Mouse (Mus musculus) CD4-positive, CD25-positive, alpha-beta regulatory T cell (primary cell): Measurements from ENCODE around the gene Vmn2r88. TPM values are rescaled to one million over a fixed set of nuclear protein-coding genes. Genes with fewer than 3 reads are reported as not detected.

Experiments
- polyA plus RNA-seq: library from polyadenylated mRNA; unstranded; fragments of 100-300 nt; shearing (Covaris generic); gene quantifications from one replicate; pipeline ENCODE4 v1.2.1, GENCODE M21; 2017

Vmn2r88 gene
- polyA plus RNA-seq, result 0.04 TPM

GRCm38 (mm10) chr14:51410520-51410919, at the start of gene Vmn2r88:
Vmn2r88 (plus strand) TSS chr14:51410820.

GRCm38 (mm10) chr14:51361456-51361855, 49.2 kb upstream of the Vmn2r88 start, which contains the start of gene Gm7247:
Gm7247 (plus strand) TSS chr14:51361756.

GRCm38 (mm10) chr14:51451557-51451956, 40.9 kb downstream of the Vmn2r88 start, which contains the start of gene Vmn2r89:
Vmn2r89 (plus strand) TSS chr14:51451857.

Other genes with a start within 250 kb of the Vmn2r88 start
- not detected for gene Rnase2b, start 248.6 kb upstream of the Vmn2r88 start, polyA plus RNA-seq
- not detected for gene Ang2, start 211.7 kb upstream of the Vmn2r88 start, polyA plus RNA-seq
- not detected for gene Ear14, start 207.4 kb upstream of the Vmn2r88 start, polyA plus RNA-seq
- not detected for gene Rnase2a, start 154.7 kb upstream of the Vmn2r88 start, polyA plus RNA-seq
- gene Gm7247, start 49.1 kb upstream of the Vmn2r88 start, polyA plus RNA-seq, result not detected
- gene Vmn2r89, start 41.0 kb downstream of the Vmn2r88 start, polyA plus RNA-seq, result not detected
- gene Gm5622, start 142.0 kb downstream of the Vmn2r88 start, polyA plus RNA-seq, result not detected
- not detected for gene Gm17175, start 163.2 kb downstream of the Vmn2r88 start, polyA plus RNA-seq
- gene Gm17174, start 181.3 kb downstream of the Vmn2r88 start, polyA plus RNA-seq, result not detected
- gene Gm17078, start 200.5 kb downstream of the Vmn2r88 start, polyA plus RNA-seq, result not detected
- not detected for gene Gm4181, start 224.8 kb downstream of the Vmn2r88 start, polyA plus RNA-seq